Comparison of ENCODE assay signal across 18 mouse cellular contexts in the genomic region with DNA sequence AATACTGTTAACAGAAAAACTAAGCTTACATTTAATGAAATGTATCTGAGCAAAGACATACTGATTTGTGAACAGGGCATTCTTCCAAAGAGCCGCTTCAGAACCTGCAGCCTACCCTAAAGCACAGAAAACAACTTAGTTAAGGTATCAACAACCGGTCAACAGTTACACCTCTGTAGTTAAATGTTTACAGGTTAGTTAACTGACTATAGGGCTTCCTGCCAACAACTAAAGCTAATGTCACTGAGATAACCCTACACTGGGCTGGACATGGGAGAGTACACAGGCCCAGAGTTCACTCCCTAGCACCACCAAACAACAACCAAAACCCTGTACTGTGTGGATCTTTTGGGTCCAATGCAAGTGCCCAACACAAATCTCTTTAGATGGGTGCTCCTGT. TPM values are rescaled to one million over a fixed set of nuclear protein-coding genes. Genes with fewer than 3 reads are reported as not detected.
"Had no signal": no experiment of that assay in that cellular context is flagged by ENCODE, and none has a peak within 500 bp of the region (broad histone marks: within the 10 kb centered on the region; RNA-seq: fewer than 3 reads in every experiment).

No protein-coding gene starts in this region.

- H3K9ac ChIP-seq: neural tube, embryonic 13.5 days; neural tube, embryonic 15.5 days; stomach, embryonic 15.5 days had no signal

- H3K9me3 ChIP-seq: neural tube, embryonic 13.5 days; neural tube, embryonic 15.5 days; stomach, embryonic 15.5 days had no signal

- H3K27ac ChIP-seq: neural tube, embryonic 13.5 days; neural tube, embryonic 15.5 days; stomach, embryonic 15.5 days; stomach, postnatal 0 days had no signal

- H3K27me3 ChIP-seq: neural tube, embryonic 13.5 days; neural tube, embryonic 15.5 days; stomach, embryonic 15.5 days had no signal

- DNase-seq: retina, postnatal 1 day; right cerebral cortex, adult 18-20 months; right cerebral cortex, postnatal 14 days; right cerebral cortex, postnatal 25 days; right cerebral cortex, postnatal 4 days; spleen, adult 18-20 months; thymus, adult 18-20 months; thymus, postnatal 14 days; thymus, postnatal 25 days; thymus, postnatal 36 days; thymus, postnatal 4 days had no signal

- H3K4me3 ChIP-seq: neural tube, embryonic 13.5 days; neural tube, embryonic 15.5 days; stomach, embryonic 15.5 days had no signal

- H3K36me3 ChIP-seq: stomach, embryonic 15.5 days had no signal

- H3K4me2 ChIP-seq: neural tube, embryonic 13.5 days; neural tube, embryonic 15.5 days; stomach, embryonic 15.5 days had no signal

RNA-seq across cellular contexts. Expression of a gene that starts 16.8 kb away (rescaled TPM):
- polyA plus RNA-seq: small intestine, adult 2 months; testis, adult 2 months; urinary bladder, adult 2 months had no signal
